Mouse (Mus musculus): ENCODE data around the gene Foxred1. TPM values are rescaled to one million over a fixed set of nuclear protein-coding genes. Genes with fewer than 3 reads are reported as not detected.

Foxred1 gene
- 10 to 100 TPM; 51.2 to 70.5 TPM for total RNA-seq (2021)
- long read RNA-seq, experiment 1, transcript Foxred1-202 (11 exons, 2,289 nt): major isoform, 75 of 88 reads
- long read RNA-seq, experiment 1, partial matches to known transcripts: 0 of 88 reads
- long read RNA-seq, experiment 1, other reads (novel, unspliced or antisense): 13 of 88 reads
- long read RNA-seq, experiment 2, transcript Foxred1-202 (11 exons, 2,289 nt): major isoform, 115 of 136 reads
- long read RNA-seq, experiment 2, partial matches to known transcripts: 1 of 136 reads
- long read RNA-seq, experiment 2, other reads (novel, unspliced or antisense): 17 of 136 reads

GRCm38 (mm10) chr9:35210542-35211474 lies at the start of gene Foxred1:
Foxred1 (minus strand) TSS chr9:35211055.
- peak; percentile 96 to 98 for DNase-seq (ENCODE audit: low spot score in 2 of 2)

DNA sequence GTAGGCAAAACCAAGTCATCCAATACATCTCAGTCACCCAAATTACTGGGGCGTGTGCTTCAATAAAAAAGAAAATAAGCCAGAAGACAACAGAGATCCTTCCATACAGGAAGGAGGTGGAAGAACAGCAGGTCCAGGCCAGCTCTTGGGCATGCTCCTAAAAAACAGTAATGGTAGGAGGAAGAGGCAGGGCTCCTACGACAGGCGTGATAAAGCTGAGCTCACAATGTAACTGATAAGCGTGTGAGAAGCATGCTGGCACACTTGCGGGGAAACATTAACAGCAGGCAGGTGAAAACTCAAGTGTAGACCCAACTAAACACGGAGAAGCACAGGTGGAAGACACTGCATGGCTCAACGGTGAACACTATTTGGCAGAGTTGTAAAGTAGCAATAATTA lies 46.5 kb upstream of the Foxred1 start:
- DNase-seq (ENCODE audit: low spot score in 2 of 2): no peak

DNA sequence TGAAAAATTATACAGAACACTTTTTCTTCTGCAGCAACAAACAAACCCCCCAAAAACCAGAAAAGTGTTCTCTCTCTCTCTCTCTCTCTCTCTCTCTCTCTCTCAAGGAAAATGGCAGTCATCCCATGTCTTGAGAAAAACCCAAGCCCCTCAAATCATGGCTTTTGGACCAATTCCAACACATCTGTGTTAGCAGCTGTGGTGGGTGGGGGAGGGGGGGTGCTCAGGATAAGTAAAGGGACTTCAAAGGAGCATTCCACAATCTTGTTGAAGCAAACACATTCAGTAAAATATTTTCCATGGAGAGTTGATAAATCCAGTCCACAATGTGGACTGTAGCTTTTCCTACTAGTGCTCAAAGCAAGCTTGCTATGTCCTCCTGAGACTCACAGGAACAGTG lies 38.6 kb upstream of the Foxred1 start:
- DNase-seq (ENCODE audit: low spot score in 2 of 2): no peak

DNA sequence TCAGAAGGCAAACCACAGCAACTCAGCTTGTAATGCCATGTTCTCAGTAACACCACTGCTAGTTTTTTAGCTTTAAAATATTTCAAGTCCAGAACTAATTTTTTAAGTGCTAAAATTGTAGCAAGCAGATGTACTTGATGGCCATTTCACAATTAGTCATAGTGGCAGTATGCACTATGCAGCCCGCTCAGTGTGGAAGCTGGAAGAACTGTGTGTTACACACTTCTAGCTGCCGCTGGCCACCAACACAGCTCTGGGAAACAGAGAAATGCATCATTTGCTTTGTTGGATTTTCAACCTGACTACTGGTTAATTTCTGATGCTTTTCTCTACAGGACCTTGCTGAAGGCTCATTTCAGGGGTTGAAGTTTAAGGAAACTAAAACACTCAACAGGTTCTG lies 36.5 kb upstream of the Foxred1 start:
- no peak for DNase-seq (ENCODE audit: low spot score in 2 of 2)

DNA sequence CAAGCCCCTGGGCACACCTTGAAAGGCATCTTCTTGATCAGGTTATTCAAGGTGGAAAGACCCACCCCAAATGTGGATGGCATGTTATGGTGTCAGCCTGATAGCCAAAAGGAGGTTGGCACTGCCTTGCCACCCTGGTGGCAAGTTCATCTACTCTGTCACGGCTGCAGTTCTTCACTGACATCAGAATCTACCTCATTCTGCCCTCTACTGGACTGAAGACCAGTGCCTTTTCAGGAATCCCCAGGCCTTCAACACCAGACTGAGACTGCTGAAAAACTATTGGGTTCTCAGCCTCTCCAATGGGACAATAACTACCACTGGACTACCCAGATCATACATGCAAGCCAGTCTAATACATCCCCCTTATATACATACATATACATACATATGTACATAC lies 28.9 kb upstream of the Foxred1 start:
- DNase-seq (ENCODE audit: low spot score in 2 of 2): no peak

DNA sequence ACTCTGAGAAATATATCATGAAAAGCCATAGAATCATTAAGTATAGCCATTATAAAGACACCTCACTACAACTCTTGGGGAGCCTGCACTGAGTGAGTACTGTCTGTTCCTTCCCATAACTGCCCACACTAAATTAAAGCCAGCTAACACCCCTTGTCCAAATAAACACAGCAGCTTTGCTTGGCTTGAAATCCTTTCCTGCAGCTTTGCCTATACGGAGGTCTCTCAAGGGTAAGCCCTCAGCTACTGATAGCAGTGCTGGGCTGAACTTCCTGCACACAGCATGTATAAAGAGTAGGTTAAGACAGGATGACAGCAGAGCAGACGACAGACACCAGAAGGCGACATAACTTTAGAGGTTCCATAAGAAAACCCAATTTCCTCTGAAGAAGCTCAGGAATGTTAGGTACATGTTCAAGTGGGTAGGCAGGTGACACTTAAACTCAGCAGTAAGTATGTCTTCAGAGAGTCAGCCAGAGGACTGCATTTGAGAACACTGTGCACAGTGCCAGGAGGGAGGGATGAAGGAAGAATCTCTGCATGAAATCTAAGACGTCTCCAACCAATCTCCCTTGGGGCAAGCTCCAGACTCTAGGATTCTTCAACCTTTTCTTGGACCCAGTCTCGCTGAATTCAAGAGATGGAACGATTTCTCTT lies 28.2 kb upstream of the Foxred1 start:
- no peak for DNase-seq (ENCODE audit: low spot score in 2 of 2)

GRCm38 (mm10) chr9:35238371-35238770 lies 27.5 kb upstream of the Foxred1 start:
- no peak for DNase-seq (ENCODE audit: low spot score in 2 of 2)

- no peak for DNase-seq (ENCODE audit: low spot score in 2 of 2)
Observed at GRCm38 (mm10) chr9:35235996-35236395, 25.1 kb upstream of the Foxred1 start.

- DNase-seq (ENCODE audit: low spot score in 2 of 2): no peak
Observed at GRCm38 (mm10) chr9:35228671-35229070, 17.8 kb upstream of the Foxred1 start.

- DNase-seq (ENCODE audit: low spot score in 2 of 2): no peak
Observed at GRCm38 (mm10) chr9:35223466-35223865, 12.6 kb upstream of the Foxred1 start.

GRCm38 (mm10) chr9:35217963-35218362 lies 7.1 kb upstream of the Foxred1 start:
- DNase-seq (ENCODE audit: low spot score in 2 of 2): no peak

- DNase-seq (ENCODE audit: low spot score in 2 of 2): no peak
Observed at GRCm38 (mm10) chr9:35211573-35212511, 987 bp upstream of the Foxred1 start.

GRCm38 (mm10) chr9:35204421-35204820 lies 6.4 kb downstream of the Foxred1 start:
- no peak for DNase-seq (ENCODE audit: low spot score in 2 of 2)

DNA sequence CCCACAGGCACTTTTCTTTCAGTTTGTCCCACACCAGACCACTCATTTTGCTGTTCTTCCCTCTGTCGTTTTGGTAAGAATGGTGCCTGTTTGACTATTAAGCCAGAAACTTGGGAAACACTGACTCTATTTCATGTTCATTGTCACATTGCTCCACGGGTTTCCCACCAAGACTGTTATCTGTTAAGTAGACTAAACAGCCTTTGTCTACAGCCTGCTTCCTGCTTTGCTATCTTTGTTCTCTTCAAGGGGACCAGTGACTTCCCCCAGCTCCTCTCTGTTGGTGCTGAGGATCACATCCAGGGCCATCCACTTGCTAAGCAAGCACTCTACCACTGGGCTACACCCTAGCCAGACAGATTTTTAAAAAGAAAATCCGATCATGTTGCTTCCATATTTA lies 7.3 kb downstream of the Foxred1 start:
- DNase-seq (ENCODE audit: low spot score in 2 of 2): no peak

DNA sequence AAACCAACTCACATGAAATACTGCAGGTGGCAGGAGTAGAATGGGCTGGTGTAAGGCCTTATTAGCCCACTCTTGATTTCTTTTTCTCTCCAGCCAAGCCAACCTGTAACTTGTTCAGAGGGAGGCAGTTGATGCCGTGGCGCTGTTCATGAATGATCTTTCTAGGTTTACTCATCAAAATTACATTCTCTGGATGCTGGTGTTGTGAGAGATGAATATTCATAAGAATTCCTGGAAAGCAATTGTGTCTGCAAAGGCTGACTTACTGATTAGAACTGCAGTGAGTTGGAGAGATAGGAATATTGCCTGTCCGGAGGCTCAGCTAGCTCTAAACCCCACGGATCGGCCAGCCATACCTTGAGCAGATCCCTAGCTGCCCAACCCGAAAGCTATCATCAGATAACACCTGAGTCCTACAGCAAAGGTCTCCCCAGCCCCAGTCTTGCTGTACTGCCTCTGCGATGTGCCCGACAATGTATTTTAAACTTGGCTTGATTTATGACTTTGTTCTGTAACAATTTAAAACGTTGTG lies 10.3 kb downstream of the Foxred1 start:
- no peak for DNase-seq (ENCODE audit: low spot score in 2 of 2)

DNA sequence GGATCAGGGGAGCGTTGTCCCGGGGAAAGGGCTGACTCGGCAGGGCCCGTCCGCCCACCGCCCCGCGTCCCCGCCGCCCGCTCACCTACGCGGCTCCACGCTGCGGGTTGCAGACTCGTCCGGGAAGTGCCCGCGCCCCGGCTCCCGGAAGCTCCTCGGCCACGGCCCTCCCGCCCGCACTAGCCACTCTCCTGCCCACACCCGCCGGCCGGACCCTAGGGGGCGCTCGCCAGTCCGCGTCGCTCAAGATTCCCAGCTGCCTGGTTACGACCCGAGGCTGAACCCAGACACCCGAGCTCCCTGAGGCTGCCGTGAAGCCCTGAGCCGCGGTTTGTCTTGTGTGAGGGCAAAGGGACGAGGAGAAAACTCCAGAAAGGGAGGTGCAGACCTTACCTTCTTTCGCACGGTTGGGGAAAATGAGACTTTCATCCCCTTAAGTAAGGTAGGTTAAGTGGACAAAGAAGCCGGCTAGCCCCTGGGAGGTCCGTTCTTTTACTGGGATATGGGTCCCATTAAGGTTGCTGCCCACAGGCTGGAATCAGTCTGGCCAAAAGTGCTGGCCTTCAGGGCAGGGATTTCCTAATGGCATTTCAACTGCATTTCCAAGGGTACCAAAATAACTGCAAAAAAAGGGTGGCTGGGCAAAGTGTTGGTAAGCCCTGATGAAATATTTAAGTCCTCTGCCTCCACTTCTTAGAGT lies 10.9 kb downstream of the Foxred1 start, which contains the start of the genes Srpr and Tirap:
Srpr (plus strand) TSS at position 404 of the 700 bp plus-strand sequence.
Tirap (minus strand) TSS at position 520 of the 700 bp plus-strand sequence.
- DNase-seq (ENCODE audit: low spot score in 2 of 2): peak; percentile 96 to 97

DNA sequence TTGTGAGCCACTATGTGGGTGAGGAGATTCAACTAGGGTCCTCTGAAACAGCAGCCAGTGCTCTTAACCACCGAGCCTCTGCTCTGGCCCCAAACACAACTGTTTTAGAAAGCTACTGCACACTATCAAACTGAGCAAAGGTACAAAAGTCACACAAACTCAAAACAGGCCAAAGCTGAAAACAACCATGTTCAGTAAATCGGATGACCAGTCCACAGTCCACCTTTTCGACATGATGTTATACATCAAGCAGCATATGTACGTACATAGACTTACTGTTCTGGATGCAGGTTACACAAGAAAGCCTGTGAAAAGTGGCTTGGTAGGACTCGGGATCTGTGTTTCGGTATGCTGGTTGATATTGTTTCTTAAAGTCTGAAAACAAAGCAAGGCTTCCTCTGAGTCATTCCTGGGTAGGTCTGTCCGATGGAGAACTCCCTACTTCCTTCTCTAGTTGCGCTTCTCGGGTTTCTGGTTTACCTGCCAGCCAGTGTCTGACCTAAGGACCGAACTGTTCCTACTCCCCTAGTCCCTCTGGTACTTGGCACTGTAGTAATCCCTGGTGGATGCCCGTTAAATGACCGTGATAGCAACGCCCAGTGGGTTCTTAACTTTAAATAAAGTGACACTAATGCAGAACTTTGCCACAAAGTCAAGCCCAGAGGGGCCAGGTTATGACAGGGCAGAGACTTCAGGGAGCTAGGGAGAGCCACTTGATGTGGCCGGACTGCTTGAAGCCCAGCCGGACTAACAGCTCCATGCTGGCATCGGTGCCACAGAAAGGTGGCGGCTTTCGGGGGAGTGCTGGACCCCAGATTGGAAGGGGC lies 11.7 kb downstream of the Foxred1 start:
- no peak for DNase-seq (ENCODE audit: low spot score in 2 of 2)

DNA sequence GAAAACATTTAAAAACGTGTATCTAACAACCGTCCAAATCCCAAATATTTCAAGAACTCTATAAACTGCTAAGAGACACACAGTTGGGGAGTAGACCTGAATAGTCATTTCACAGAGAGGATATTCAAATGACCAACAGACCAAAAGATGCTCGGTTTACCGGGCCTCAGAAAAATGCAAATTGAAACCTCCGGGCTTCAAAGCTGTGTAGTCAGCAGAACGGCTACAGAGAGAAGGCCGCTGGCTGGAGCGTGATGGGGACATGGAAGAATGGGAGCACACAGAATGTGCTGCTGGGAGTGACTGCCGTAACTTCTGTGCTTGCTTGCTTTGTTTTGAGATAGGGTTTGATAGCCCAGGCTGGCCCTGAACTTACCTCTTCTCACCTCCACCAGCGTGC lies 12.5 kb downstream of the Foxred1 start:
- DNase-seq (ENCODE audit: low spot score in 2 of 2): no peak

DNA sequence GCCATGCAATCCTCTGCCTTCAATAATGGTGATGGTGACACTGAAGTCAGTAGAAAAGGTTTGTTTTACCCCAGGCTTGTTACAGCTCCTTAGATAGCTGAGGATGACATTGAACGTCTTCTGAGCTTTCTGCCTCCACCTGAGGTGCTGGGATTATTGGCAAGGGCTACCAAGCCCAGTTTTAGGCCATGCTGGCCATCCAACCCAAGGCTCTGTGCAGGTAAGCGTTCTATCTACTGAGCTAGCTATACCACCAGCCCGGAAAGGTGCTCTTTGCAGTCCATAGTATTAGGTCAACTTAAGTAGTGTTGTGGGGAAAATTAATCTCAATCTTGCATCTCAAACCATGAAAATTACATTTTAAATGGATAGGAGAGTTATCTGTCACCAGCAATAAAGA lies 13.2 kb downstream of the Foxred1 start:
- no peak for DNase-seq (ENCODE audit: low spot score in 2 of 2)

Measured in adrenal gland, adult 18-20 months (tissue).